Mouse (Mus musculus) CH12.LX (cell line): ENCODE results near the gene Cmip. TPM values are rescaled to one million over a fixed set of nuclear protein-coding genes. Genes with fewer than 3 reads are reported as not detected.

ENCODE experiments used
- DNase-seq: peaks from one replicate; pipeline ENCODE4 v3.0.0-alpha.2; 2013; ENCODE audit errors: extremely low read depth
- H3K27ac ChIP-seq: 2 replicates; pipeline ENCODE4 v1.5.1; 2012; ENCODE audit warnings: low read depth, mild to moderate bottlenecking, control low read depth, moderate library complexity; ENCODE audit not compliant: insufficient read depth
- H3K27me3 ChIP-seq: replicated peaks from 2 replicates; pipeline ENCODE3; 2012; ENCODE audit warnings: inconsistent platforms
- H3K36me3 ChIP-seq, 2 experiments: replicated peaks in 1 of 2; 2 replicates each; pipeline versions ENCODE3 to v1.6.1; 2012; ENCODE audit warnings: inconsistent platforms in 1 of 2, low read length in 1 of 2, mild to moderate bottlenecking in 1 of 2, mixed read lengths in 1 of 2, moderate library complexity in 1 of 2; ENCODE audit not compliant: control insufficient read depth in 1 of 2, insufficient read depth in 1 of 2
- H3K4me1 ChIP-seq, 2 experiments: 2 replicates each; pipeline ENCODE4 v1.6.1; 2012; ENCODE audit warnings: inconsistent platforms in 1 of 2, moderate library complexity in 1 of 2; ENCODE audit not compliant: insufficient read depth in 2 of 2, control insufficient read depth in 1 of 2
- H3K4me2 ChIP-seq: 2 replicates; pipeline ENCODE4 v1.6.1; 2012; ENCODE audit warnings: low read depth, mild to moderate bottlenecking, control low read depth; ENCODE audit not compliant: poor library complexity, insufficient read depth, severe bottlenecking
- H3K4me3 ChIP-seq, 3 experiments: fragments of 150-350 bp in 1 of 3; sonication (generic) in 1 of 3; replicated peaks in 1 of 3; 2 replicates each; pipeline versions ENCODE3 to v1.5.1; 2011 to 2012; ENCODE audit warnings: low read depth in 2 of 3, low read length in 2 of 3, mild to moderate bottlenecking in 2 of 3, moderate library complexity in 2 of 3, control low read depth in 1 of 3, improper control_type of control experiment in 1 of 3, inconsistent platforms in 1 of 3, mixed read lengths in 1 of 3; ENCODE audit not compliant: poor library complexity in 1 of 3
- H3K79me2 ChIP-seq: replicated peaks from 2 replicates; pipeline ENCODE4 v1.6.1; 2012; ENCODE audit warnings: mild to moderate bottlenecking, moderate library complexity; ENCODE audit not compliant: control insufficient read depth, poor library complexity, insufficient read depth, severe bottlenecking; ENCODE audit errors: extremely low read depth
- H3K9ac ChIP-seq: 2 replicates; pipeline ENCODE4 v1.6.1; 2012; ENCODE audit warnings: low read depth, mild to moderate bottlenecking, control low read depth, moderate library complexity; ENCODE audit not compliant: insufficient read depth
- H3K9me3 ChIP-seq: replicated peaks from 2 replicates; pipeline ENCODE3; 2012; ENCODE audit warnings: low read length, inconsistent platforms, mixed read lengths
- BHLHE40 ChIP-seq: IDR thresholded peaks from 2 replicates; pipeline ENCODE4 v1.6.1; 2011; ENCODE audit warnings: mild to moderate bottlenecking, low read depth, low read length, improper control_type of control experiment
- CHD1 ChIP-seq: IDR thresholded peaks from 2 replicates; pipeline ENCODE4 v1.6.1; 2012; ENCODE audit warnings: low read depth, low read length, improper control_type of control experiment, inconsistent platforms
- ELF1 ChIP-seq: IDR thresholded peaks from 2 replicates; pipeline ENCODE4 v1.6.1; 2014; ENCODE audit warnings: low read depth, mild to moderate bottlenecking, inconsistent platforms, low read length, improper control_type of control experiment
- ETS1 ChIP-seq: conservative IDR thresholded peaks from 2 replicates; pipeline ENCODE4 v1.6.1; 2012; ENCODE audit warnings: low read depth, mild to moderate bottlenecking, inconsistent platforms, low read length, improper control_type of control experiment, moderate library complexity
- GABPA ChIP-seq: IDR thresholded peaks from 2 replicates; pipeline ENCODE4 v1.6.1; 2012; ENCODE audit warnings: low read depth, low read length, improper control_type of control experiment, inconsistent platforms; ENCODE audit not compliant: insufficient replicate concordance
- HCFC1 ChIP-seq: IDR thresholded peaks from 2 replicates; pipeline ENCODE4 v1.6.1; 2012; ENCODE audit warnings: low read depth, mild to moderate bottlenecking, inconsistent platforms, low read length, improper control_type of control experiment
- JUN ChIP-seq: IDR thresholded peaks from 2 replicates; pipeline ENCODE4 v1.6.1; 2011; ENCODE audit warnings: low read depth, mild to moderate bottlenecking, low read length, improper control_type of control experiment, moderate library complexity; ENCODE audit not compliant: insufficient read depth
- JUND ChIP-seq: conservative IDR thresholded peaks from 2 replicates; pipeline ENCODE4 v1.6.1; 2011; ENCODE audit warnings: low read depth, low read length, improper control_type of control experiment
- MAX ChIP-seq: IDR thresholded peaks from 2 replicates; pipeline ENCODE4 v1.6.1; 2011; ENCODE audit warnings: low read length, improper control_type of control experiment
- MAZ ChIP-seq: IDR thresholded peaks from 2 replicates; pipeline ENCODE4 v1.6.1; 2012; ENCODE audit warnings: low read depth, mild to moderate bottlenecking, inconsistent platforms, low read length, improper control_type of control experiment, moderate library complexity
- MEF2A ChIP-seq: IDR thresholded peaks from 2 replicates; pipeline ENCODE4 v1.6.1; 2014; ENCODE audit warnings: low read depth, mild to moderate bottlenecking, inconsistent platforms, low read length, improper control_type of control experiment, borderline replicate concordance
- MYC ChIP-seq: IDR thresholded peaks from 2 replicates; pipeline ENCODE4 v1.6.1; 2011; ENCODE audit warnings: low read depth, mild to moderate bottlenecking, improper control_type of control experiment, low read length
- PAX5 ChIP-seq: IDR thresholded peaks from 2 replicates; pipeline ENCODE4 v1.6.1; 2012; ENCODE audit warnings: low read length, inconsistent platforms, mixed read lengths
- POLR2A ChIP-seq: IDR thresholded peaks from 2 replicates; pipeline ENCODE4 v1.6.1; 2011; ENCODE audit warnings: low read depth, mild to moderate bottlenecking, improper control_type of control experiment, low read length
- RAD21 ChIP-seq: IDR thresholded peaks from 2 replicates; pipeline ENCODE4 v1.6.1; 2011; ENCODE audit warnings: low read depth, mild to moderate bottlenecking, low read length, improper control_type of control experiment, moderate library complexity
- TBP ChIP-seq: conservative IDR thresholded peaks from 2 replicates; pipeline ENCODE4 v1.6.1; 2011; ENCODE audit warnings: low read depth, low read length, improper control_type of control experiment
- TCF12 ChIP-seq: IDR thresholded peaks from 2 replicates; pipeline ENCODE4 v1.6.1; 2014; ENCODE audit warnings: low read depth, mild to moderate bottlenecking, inconsistent platforms, low read length, improper control_type of control experiment
- UBTF ChIP-seq: IDR thresholded peaks from 2 replicates; pipeline ENCODE4 v1.6.1; 2012; ENCODE audit warnings: low read depth, mild to moderate bottlenecking, inconsistent platforms, low read length, improper control_type of control experiment, moderate library complexity
- USF1 ChIP-seq: IDR thresholded peaks from 2 replicates; pipeline ENCODE4 v1.6.1; 2014; ENCODE audit warnings: low read depth, mild to moderate bottlenecking, inconsistent platforms, low read length, improper control_type of control experiment
- ZMIZ1 ChIP-seq: IDR thresholded peaks from 2 replicates; pipeline ENCODE4 v1.6.1; 2012; ENCODE audit warnings: low read depth, mild to moderate bottlenecking, inconsistent platforms, low read length, improper control_type of control experiment
- dilution Hi-C: fragments of 300-500 bp; cut with MboI; formaldehyde crosslinking; loops from 2 replicates; pipeline ENCODE4 v1.14.3; 2020; ENCODE audit warnings: low sequenced_read_pairs; ENCODE audit not compliant: extremely low pct_unique_long_range_greater_than_20kb, extremely low pct_ligation_motif_present
- in situ Hi-C: fragments of 300-500 bp; cut with MboI; formaldehyde crosslinking; loops from 3 replicates; pipeline ENCODE4 v1.14.3; 2019; ENCODE audit warnings: low sequenced_read_pairs, low pct_ligation_motif_present, low pct_unique_long_range_greater_than_20kb, mixed read lengths
- polyA plus RNA-seq: library from polyadenylated mRNA; unstranded; fragments of >175 nt; gene quantifications from 2 replicates; pipeline ENCODE4 v1.2.1, GENCODE M21; 2012; ENCODE audit warnings: low read depth; ENCODE audit not compliant: insufficient read length
- total RNA-seq, 2 experiments: library from RNA; depleted of rRNA; stranded (reverse); fragments of 300-350 nt in 1 of 2; fragments of >200 nt in 1 of 2; gene quantifications; 2 replicates each; pipeline ENCODE4 v1.2.3; 2012 to 2014

Cmip gene
- total and polyA plus RNA-seq, 3 experiments: 5.2 to 39.0 (median 16.5) TPM

GRCm38 (mm10) chr8:117303666-117304065, 46.8 kb downstream of the Cmip start (continued):
- TF ChIP-seq ZMIZ1 (peak; percentile 30; the same call in 1 of the 2 replicates), ELF1 (peak; percentile 72), HCFC1 (peak; percentile 32; the same call in 1 of the 2 replicates), JUND (no peak), RAD21 (peak; percentile 4), TCF12 (peak; percentile 69; the same call in 1 of the 2 replicates), USF1 (peak; percentile 21), CHD1 (peak; percentile 27; the same call in 1 of the 2 replicates), BHLHE40 (peak; percentile 89), MAX (peak; percentile 88), PAX5 (no peak), UBTF (no peak), JUN (peak; percentile 46; the same call in 1 of the 2 replicates), MYC (peak; percentile 90)

- H3K4me3 ChIP-seq: no peak overlapping the region
- in situ Hi-C loops: no loop called here
- H3K27me3 ChIP-seq: no peaks in the 10 kb centered on the region
- no peak overlapping the region for H3K27ac ChIP-seq
- no peaks in the 10 kb centered on the region for H3K9me3 ChIP-seq
- H3K36me3 ChIP-seq: peaks cover 0 to 16% of the 10 kb centered on the region in 2 experiments
- no peak overlapping the region for H3K4me2 ChIP-seq
- TF ChIP-seq TCF12 (0 out of 2 replicates have a peak, but pooled peaks have one; percentile 28), GABPA (no peak), ELF1 (peak; percentile 81)
- peaks cover 16% of the 10 kb centered on the region for H3K79me2 ChIP-seq
- H3K9ac ChIP-seq: no peak overlapping the region
- peaks cover 54 to 96% of the 10 kb centered on the region in 2 experiments for H3K4me1 ChIP-seq
- dilution Hi-C loops: no loop called here
- peak; percentile 50 for DNase-seq
Observed at GRCm38 (mm10) chr8:117305405-117305804, 48.5 kb downstream of the Cmip start.

GRCm38 (mm10) chr8:117306756-117307155, 49.9 kb downstream of the Cmip start:
- H3K4me1 ChIP-seq: peaks cover 45 to 85% of the 10 kb centered on the region in 2 experiments
- in situ Hi-C loops: no loop called here
- dilution Hi-C loops: no loop called here

More at GRCm38 (mm10) chr8:117306756-117307155, 49.9 kb downstream of the Cmip start:
- Histone ChIP-seq H3K4me2 (peak overlapping the region; percentile 35; the same call in 1 of the 2 replicates), H3K9me3 (no peaks in the 10 kb centered on the region), H3K79me2 (peaks cover 16% of the 10 kb centered on the region), H3K4me3 (no peak overlapping the region), H3K27me3 (no peaks in the 10 kb centered on the region), H3K27ac (peak overlapping the region; percentile 64), H3K9ac (0 out of 2 replicates have a peak overlapping the region, but pooled peaks have one; percentile 13), H3K36me3 (peaks cover 5 to 21% of the 10 kb centered on the region in 2 experiments)
- TF ChIP-seq MAZ (0 out of 2 replicates have a peak, but pooled peaks have one; percentile 14), CHD1 (0 out of 2 replicates have a peak, but pooled peaks have one; percentile 31), ELF1 (peak; percentile 45; the same call in 1 of the 2 replicates), BHLHE40 (0 out of 2 replicates have a peak, but pooled peaks have one; percentile 9), MEF2A (peak; percentile 23), UBTF (peak; percentile 98), POLR2A (no peak), GABPA (no peak), ETS1 (peak; percentile 40), MYC (0 out of 2 replicates have a peak, but pooled peaks have one; percentile 18), USF1 (no peak), TBP (peak; percentile 94)
- DNase-seq: peak; percentile 45
